Mouse (Mus musculus): ENCODE measurements around the gene Tusc2.
A peak's percentile ranks its signal among the peaks of the same experiment; 100 is the strongest.

Gene Tusc2

GRCm38 (mm10) chr9:107590058-107590772 lies 27.2 kb downstream of the Tusc2 start:
- DNase-seq = no peak

- DNase-seq = no peak
Measured at GRCm38 (mm10) chr9:107590773-107591060, 27.7 kb downstream of the Tusc2 start.

GRCm38 (mm10) chr9:107593101-107593976 lies 30.3 kb downstream of the Tusc2 start:
- peak; percentile 63 for DNase-seq

GRCm38 (mm10) chr9:107594281-107595062 lies 31.4 kb downstream of the Tusc2 start:
- DNase-seq = no peak

GRCm38 (mm10) chr9:107596619-107597569 lies 33.8 kb downstream of the Tusc2 start:
- DNase-seq = no peak

- DNase-seq = no peak
Measured at GRCm38 (mm10) chr9:107598385-107598784, 35.3 kb downstream of the Tusc2 start.

GRCm38 (mm10) chr9:107599433-107599832 lies 36.4 kb downstream of the Tusc2 start:
- no peak for DNase-seq

- DNase-seq = peak; percentile 73
Measured at GRCm38 (mm10) chr9:107599842-107600241, 36.8 kb downstream of the Tusc2 start.

- DNase-seq = no peak
Measured at GRCm38 (mm10) chr9:107600745-107601144, 37.7 kb downstream of the Tusc2 start.

- DNase-seq = no peak
Measured at GRCm38 (mm10) chr9:107601275-107601674, 38.2 kb downstream of the Tusc2 start.

- peak; percentile 90 for DNase-seq
Measured at GRCm38 (mm10) chr9:107602068-107602648, 39.1 kb downstream of the Tusc2 start.

GRCm38 (mm10) chr9:107603251-107603650 lies 40.2 kb downstream of the Tusc2 start:
- DNase-seq = no peak

- DNase-seq = peak; percentile 20
Measured at GRCm38 (mm10) chr9:107605041-107605661, 42.1 kb downstream of the Tusc2 start.

- no peak for DNase-seq
Measured at GRCm38 (mm10) chr9:107606591-107606990, 43.5 kb downstream of the Tusc2 start.

- peak; percentile 41 for DNase-seq
Measured at GRCm38 (mm10) chr9:107607036-107607435, 44.0 kb downstream of the Tusc2 start.

- no peak for DNase-seq
Measured at GRCm38 (mm10) chr9:107607653-107608245, 44.7 kb downstream of the Tusc2 start.

- peak; percentile 65 for DNase-seq
Measured at GRCm38 (mm10) chr9:107608741-107609432, 45.8 kb downstream of the Tusc2 start, which contains the start of gene Sema3b. Gene Sema3b, minus strand, starts transcription at chr9:107609229.

GRCm38 (mm10) chr9:107609433-107609830 lies 46.4 kb downstream of the Tusc2 start:
- no peak for DNase-seq

- DNase-seq = no peak
Measured at GRCm38 (mm10) chr9:107611456-107612190, 48.6 kb downstream of the Tusc2 start.

All from retina, postnatal 1 day (tissue).